Mouse (Mus musculus): ENCODE measurements around the gene Rmnd5b.
"Not testable (repeated sequence)": the region's sequence is repeated elsewhere in the genome, so short reads cannot be mapped to it uniquely, and the experiment has no call there.

The Rmnd5b gene

DNA sequence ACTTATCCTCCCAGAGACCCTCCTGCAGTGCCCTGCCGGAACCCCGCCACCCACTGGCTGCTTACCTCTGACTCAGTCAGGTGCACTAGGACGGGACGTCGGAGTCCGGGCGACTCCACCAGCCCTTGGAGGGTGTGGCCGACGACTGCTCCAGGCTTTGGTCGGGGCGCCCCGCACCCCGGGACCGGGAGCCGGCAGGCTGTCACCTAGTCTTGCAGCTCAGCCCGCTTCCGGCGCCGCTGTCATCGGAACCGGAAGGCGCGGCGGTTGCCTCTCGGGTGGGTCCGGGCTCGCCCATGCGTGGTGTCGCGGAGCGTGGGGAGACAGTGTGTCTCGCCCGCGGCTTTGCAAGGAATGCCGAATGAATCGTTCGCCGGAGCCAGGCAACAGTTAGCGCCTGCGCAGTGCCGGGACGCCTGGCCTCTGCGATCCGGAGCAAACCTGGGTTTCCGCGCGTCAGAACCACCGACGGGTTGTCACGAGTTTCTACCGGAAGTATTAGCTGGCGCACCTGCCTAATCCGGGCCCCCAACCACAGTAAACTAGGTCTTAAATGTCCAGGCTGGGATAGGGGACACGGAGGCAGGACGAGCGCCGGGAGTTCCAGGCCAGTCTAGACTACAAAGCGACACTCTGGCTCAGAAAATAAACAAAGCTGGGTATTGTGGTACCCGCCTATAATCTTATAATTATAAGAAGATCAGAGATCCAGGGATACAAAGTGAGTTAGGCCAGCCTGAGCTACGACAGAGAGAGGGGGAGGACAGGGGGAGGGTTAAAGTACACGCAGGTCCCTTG is at the start of gene Rmnd5b:
Gene Rmnd5b (minus strand): TSS at position 372 of the 798 bp plus-strand sequence.
- DNase-seq = peak; percentile 94

DNA sequence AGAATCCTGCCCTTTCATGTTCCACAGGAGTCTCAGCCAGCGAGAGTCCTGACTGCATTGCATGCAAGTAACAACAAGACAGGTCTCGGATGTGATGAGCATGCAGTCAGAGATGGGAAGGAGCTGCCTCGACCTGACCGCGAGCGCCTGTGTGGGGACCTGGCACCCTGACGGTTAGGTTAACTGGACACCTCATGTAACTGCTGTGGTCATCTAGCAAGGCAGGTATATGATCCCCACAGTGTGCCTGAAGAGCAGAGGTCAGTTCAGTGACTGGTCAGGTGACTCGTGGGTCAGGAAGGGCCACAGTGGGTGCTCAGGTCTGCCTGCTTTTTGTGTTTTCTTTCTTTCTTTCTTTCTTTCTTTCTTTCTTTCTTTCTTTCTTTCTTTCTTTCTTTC is 46.3 kb upstream of the Rmnd5b start:
- no peak for DNase-seq

DNA sequence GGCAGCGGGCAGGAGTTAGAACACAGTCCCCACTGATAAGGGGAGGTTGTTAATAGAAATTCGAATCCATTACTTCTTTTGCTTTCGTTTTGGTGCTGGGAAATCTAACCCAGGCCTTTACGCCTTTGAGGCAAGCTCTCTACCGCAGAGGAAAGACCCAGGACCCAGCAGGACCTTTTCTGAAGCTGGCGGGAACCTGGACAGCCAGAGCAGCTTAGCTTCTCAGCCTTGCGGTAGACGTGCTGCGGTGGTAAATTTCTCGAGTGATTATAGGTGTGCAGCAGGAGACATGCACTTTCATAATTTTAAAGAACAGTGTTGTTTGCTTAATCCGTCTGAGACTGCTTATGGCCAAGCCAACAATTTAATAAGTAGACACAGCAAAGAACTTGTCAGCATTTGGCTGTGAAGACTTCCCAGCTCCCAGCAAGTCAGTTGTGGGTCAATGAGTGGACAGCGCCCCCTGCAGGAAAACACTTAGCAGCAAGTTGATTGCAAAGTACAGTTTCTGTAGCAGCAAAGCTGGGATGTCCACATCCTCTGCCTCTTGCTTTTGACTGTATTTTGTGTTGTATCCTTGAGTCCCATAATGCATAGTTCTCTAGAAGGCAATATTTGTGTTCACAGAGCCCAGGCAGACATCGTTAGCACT is 45.8 kb upstream of the Rmnd5b start:
- peak; percentile 90 for DNase-seq

DNA sequence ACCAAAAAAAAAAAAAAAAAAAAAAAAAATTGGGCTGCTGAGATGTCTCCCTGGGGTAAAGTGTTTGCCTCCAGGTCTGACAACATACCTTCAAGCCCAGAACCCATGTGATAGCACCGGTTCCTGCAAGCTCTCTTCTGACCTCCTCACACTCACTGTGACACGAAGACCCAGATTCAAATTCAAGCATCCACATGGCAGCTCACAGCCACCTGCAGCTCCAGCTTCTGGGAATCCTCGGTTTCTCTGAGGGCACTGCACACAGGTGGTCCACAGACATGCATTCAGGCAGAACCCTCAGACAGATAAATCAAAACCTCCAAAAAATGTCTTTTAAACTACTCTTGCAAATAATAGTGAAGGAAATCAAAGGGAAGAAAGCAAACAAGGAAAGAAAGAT is 43.8 kb upstream of the Rmnd5b start:
- no peak for DNase-seq

DNA sequence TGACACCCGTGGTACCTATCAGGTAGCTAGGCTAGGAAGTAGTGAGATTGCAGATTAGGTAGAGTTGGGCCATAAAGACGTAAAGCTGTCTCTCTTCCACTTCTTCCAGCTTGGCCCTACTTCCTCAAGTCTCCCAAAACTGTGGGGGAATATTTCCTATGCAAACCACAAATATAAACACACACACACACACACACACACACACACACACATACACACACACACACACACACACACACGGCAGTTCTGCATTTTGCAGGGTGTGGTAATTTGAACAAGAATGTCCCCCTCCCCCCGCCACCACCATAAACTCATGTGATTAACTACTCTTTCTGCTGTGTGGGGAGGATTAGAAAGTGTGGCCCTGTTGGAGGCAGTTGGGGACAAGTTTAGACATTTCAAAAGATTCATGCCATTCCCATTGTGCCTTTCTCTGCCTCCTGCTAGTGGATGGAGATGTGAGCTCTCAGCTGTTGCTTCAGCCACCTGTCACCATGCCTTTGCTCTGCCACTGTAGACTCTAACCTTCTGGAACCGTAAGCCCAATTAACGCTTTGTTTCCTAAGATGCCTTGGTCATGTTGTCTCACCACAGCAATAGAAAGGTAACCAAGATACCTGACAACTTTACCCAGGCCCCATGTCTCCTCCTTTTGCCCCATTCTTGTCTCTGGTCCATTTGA is 42.2 kb upstream of the Rmnd5b start:
- no peak for DNase-seq

DNA sequence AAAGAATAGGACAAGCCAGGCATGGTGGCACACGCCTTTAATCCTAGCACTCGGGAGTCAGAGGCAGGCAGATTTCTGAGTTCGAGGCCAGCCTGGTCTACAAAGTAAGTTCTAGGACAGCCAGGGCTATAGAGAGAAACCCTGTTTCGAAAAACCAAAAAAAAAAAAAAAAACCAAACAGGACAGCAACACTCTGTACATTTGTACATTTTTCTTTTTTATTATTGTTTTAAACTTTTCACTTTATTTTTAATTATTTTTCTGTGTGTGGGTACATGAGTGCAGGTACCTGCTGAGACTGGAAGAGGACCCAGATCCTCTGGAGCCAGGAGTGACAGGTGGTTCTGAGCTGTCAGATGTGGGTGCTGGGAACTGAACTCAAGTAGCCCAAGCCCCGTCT is 39.7 kb upstream of the Rmnd5b start:
- DNase-seq = no peak

DNA sequence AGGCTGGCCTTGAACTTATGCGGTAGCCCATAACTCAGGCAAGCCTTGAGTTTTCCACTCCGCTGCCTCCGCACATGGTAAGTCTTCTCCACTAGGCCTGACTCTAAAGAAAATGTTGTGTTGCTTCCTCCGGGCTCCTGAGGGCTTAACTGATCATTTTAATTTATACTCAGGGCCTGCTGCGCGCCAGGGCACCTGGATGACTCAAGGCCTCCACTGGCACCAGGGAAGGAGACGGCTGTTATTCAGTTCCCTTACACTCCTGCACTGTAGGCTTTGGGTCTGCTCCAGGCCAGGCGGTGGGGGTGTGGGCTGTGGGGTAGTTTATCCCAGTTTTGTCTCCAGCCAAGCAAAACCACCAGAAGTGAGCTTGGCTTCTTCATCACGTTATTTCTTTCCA is 37.6 kb upstream of the Rmnd5b start:
- no peak for DNase-seq

DNA sequence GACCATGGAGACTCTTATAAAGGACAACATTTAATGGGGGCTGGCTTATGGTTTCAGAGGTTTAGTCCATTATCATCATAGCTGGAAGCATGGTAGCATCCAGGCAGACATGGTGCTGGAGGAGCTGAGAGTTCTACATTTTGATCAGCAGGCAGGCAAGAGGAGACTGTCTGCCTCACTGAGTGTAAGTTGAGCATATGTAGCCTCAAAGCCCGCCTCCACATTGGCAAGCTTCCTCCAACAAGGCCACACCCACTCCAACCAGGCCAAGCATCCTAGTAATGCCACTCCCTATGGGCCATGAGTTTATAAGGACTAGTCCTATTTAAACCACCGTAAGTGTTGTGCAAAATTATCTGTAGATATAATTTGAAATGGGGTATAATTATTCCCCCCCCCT is 35.7 kb upstream of the Rmnd5b start:
- DNase-seq = no peak

DNA sequence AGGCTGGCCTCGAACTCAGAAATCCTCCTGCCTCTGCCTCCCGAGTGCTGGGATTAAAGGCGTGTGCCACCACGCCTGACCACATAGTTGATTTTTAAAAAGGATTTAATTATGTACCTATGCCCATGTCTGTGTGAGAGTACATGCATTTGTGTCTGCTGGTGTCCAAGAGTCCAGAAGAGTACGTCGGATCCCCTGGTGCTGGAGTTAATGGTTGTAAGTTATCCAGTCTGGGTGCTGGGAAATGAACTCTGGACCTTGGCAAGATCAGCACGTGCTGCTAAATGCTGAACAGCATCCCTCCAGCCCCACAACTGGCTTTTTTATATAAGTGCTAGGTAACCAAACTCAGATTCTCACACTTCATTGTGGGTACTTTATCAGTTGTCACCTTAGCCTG is 35.1 kb upstream of the Rmnd5b start:
- DNase-seq = no peak

DNA sequence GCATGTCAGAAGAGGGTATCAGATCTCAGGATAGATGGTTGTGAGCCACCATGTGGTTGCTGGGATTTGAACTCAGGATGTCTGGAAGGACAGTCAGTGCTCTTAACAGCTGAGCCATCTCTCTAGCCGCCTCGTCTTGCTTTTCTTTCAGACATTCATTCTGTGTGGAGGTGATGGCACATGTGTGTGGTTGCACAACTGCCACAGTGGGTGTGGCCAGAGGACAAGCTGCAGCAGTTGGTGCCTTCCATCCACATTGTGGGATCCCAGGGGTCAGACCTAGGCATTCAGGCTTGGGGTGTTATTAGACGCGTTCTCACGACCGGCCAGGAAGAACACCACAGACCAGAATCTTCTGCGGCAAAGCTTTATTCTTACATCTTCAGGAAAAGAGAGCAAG is 29.1 kb upstream of the Rmnd5b start:
- not testable (repeated sequence) for DNase-seq

DNA sequence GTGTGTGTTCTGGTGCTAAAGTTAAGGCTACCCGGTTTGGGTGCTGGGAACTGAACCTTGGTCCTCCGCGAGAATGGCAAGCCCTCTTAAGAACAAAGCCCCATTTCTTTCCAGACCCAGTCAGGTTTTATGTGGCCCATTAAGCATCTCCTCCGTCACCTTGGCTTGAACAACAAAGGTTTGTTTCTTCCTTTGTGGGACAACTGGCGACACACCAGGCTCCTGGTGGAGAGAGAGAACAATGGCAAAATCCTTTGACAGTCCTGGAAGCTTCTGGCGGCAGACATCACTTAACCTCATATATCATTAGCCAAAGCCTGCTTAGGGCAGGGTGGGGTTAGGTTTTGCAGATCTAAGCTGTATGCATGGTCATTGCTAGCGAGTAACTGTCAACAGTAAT is 26.9 kb upstream of the Rmnd5b start:
- DNase-seq = peak; percentile 21

DNA sequence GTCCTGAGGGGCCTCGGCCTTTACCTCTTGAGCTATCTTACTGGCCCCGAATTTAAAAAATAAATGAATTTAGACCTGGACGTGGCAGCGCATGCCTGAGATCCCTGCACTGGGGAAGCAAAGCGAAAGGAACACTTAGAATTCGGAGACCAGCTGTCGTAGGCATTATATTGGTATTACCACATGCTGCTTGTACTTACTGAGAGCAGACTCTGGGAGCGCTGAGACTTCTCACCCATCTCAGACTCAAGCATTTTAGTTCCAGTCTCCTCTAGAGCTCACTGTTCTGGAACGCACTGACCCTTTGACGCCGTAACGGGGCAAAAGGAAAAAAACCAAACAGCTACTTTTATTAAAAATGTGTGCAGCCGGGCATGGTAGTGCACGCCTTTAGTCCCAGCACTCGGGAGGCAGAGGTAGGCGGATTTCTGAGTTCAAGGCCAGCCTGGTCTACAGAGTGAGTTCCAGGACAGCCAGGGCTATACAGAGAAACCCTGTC is 26.2 kb upstream of the Rmnd5b start:
- DNase-seq = no peak

DNA sequence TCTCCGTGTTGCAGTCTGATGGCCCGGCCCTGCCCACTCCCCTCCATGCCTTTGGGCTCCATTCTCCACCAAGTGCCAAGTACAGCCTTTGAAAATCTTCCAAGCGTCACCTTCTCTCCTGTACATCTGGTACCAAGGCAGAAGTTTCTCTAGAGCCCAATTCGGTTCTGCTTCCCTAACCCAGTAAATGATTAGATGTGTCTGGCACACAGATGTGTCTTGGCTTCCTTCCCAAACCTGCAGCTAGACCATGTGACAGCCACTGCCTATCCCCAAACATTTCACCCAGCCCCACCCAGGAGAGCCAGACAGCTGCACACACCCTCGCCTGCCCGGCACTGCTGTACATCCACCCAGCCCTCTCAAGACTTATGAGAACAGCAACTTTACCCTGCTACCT is 23.0 kb upstream of the Rmnd5b start:
- DNase-seq = no peak

DNA sequence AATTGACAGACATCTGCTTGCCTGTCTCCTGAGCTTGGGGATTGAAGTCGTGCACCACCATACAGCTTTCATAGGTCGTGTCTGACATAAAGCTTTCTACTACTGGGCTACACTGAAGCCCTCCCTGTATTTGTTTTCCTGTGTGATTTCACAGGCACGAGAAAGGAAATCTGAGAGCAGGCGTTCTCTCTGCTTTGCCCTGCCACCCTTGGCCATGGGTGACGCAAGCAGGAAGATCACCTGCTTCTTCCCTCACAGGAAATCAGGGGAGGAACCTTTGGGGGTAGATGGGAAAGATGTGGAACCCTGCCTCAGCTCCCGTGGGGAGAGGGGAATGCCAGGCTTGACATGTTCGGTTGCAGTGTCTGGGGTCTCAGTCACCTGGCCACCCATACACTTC is 22.6 kb upstream of the Rmnd5b start:
- DNase-seq = no peak

DNA sequence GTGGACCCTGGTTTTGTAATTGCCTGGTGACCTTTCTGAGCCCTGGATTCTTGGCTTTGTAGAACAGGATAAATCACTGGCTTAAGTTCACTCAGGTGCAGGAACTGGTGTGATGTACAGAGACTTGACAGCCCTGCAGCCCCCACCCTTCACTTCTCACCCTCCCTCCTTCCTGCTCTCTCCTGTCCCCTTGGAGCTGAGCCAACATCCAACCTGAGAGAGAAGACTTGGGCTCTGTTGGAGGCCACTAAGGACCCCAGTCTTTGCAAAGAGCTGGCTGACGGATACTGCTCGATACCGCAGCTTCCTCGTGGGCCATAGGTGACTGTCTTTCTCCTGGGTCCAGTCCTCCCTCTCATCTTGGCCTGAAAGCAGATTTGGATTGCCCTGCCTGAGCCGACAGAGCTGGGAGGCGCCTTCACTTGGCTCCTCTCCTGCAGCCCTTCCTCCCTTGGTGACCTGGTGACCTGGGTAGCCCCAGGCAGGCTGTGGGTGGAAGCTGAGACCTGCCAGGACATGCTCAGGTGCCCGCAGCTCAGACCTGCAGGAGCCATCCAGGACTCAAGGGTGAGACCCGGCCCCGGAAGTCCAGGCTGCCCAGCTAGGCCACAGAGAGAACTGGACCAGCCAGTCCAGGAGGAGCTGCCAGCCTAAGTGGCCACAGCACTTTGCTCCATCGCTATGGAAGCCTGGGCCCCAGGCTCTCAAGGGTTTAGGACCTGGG is 21.3 kb upstream of the Rmnd5b start:
- no peak for DNase-seq

DNA sequence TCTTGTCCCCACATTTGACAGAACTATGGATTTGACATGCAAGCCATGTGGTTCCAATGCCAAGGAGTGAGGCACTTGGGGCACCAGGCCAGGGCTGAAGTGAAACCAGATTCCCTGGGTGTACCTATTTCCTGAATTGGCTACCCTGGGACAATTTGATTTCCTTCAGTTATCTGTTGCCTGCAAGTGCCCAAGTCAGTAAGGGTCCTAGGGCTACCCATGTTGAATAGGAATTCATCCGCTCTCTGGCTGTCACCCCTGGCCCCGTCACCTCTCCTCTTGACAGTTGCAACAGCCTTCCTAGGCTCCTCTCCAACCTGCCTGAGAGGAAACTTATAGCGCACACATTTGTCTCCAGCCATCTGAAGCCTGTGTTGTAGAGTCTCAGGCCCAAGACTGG is 19.2 kb upstream of the Rmnd5b start:
- DNase-seq = no peak

DNA sequence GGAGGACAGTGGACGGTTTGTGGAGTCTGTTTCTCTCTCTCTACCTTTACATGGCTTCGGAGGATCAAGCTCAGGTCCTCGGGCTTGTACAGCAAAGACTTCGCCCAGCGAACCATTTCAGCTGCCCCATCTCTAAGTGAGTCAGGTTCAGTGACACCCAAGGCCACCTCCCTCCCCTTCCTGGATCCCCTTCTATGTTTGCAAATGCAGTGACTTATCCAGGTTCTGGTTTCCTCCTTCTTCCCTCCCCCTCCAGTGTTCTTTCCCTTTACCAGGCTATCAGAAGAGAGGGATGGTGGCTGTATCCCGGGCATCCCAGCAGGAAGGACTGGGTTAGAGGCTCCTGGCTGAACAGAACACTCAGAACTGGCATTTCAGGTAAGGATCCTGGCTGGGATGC is 18.0 kb upstream of the Rmnd5b start:
- DNase-seq = no peak

DNA sequence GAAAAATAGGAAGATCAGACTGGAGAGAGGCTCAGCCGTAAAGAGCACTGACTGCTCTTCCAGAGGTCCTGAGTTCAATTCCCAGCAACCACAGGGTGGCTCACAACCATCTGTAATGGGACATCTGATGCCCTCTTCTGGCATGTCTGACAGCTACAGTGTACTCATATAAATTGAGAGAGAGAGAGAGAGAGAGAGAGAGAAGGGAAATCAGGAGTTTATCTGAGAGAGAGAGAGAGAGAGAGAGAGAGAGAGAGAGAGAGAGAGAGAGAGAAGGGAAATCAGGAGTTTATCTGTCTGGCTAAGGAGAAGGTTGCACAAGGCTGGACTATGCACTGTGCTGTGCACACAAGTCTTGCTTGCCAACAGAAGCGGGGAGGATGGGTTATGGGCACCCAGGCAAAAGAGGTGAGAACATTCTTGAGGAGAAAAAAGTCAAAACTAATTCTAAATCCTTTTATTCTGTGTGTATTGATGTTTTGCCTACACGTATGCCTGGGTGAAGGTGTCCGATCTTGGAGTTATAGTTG is 17.3 kb upstream of the Rmnd5b start:
- DNase-seq = no peak

DNA sequence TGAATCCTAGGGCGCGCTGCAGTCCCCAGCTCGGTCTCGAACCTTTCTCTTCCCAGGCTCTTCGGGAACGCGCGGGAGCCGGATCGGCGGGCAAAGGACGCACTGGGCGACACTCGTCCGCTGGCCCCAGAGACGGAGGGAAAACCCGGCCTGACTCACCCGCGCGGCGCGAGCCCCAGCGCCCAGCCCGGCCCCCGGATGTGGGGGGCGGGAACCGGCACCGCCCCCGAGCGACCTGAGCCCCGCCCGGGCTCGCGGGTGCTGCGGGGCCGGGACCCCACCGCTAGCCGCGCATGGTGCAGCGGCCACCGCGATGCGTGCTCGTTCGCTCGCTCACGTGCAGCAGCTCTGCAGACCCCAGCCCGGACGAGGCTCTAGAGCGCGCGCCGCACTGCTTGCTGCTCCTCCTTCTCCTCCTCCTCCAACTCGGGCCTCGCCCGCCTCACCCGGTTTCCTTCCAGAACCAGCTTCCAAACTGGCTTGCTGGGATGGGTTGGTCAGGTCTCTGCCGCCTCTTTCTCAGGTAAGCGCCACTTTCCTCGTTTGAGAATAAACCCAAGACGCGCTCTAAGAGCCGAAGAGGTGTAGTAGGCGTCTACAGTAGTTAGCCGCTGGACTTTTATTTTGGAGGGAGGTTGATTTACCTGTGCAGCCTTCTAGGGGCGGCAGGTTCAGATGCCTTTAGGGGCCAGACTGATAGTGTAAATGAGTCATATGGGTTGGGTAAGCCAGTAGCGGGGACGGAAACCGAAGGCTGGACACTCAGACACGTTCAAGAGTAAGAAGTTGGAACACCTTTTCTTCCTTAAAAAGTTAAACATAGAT is 15.2 kb upstream of the Rmnd5b start, which contains the start of the genes N4bp3 and D930048N14Rik:
Gene N4bp3 (minus strand): TSS at position 152 of the 825 bp plus-strand sequence.
Gene D930048N14Rik (plus strand): TSS at position 264 of the 825 bp plus-strand sequence.
- peak; percentile 79 for DNase-seq

DNA sequence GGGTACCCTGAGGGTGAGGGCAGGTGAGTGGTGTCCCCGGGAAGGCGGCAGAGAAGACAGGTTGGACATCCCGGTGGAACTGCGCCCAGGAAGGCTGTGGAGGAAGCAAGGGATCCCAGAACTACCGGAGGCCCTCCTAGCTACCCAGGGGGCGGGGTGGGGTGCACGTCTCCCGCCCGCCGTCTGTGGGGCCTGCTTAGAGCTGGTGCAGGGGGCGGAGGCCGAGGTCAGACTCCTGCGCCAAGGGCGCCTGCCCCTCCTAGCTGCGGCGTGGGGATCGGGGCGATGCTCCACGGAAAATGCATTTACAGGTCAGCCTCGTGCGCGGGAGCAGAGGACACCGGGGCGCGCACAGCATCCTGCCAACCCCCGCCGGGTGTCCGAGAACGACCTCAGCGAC is 14.6 kb upstream of the Rmnd5b start:
- no peak for DNase-seq

DNA sequence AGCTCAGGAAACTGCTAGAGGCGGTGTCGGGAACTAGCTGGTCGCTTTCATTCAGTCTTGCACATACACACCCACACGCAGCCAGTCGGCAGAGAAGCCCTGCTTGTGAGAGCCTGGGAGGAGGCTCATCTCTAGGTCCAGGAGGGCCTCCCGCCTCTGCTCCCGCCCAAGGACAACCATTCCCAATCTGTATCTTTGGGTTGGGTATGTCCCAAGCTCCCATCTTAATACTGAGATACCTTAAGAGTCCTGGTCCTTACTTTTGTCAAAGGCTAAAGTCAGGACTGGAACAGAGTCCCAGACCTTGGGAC is 14.1 kb upstream of the Rmnd5b start:
- DNase-seq = peak; percentile 15
